Mouse (Mus musculus): ENCODE data around the gene Tmbim1. TPM values are rescaled to one million over a fixed set of nuclear protein-coding genes. Genes with fewer than 3 reads are reported as not detected.
A peak's percentile ranks its signal among the peaks of the same experiment; 100 is the strongest.

The Tmbim1 gene
- polyA plus RNA-seq, 1 experiment from 2014 or later, result 18.6 TPM

GRCm38 (mm10) chr1:74255704-74256345 lies 49.6 kb downstream of the Tmbim1 start:
- H3K36me3 ChIP-seq, result peaks cover 97% of the 10 kb centered on the region
- no peak for ATAC-seq
- H3K4me3 ChIP-seq, result no peak overlapping the region
- no peaks in the 10 kb centered on the region for H3K27me3 ChIP-seq (replicated peaks)
- no peaks in the 10 kb centered on the region for H3K9me3 ChIP-seq (replicated peaks)
- H3K9ac ChIP-seq, result no peak overlapping the region
- WGBS (ENCODE audit: insufficient replicate concordance), result 87% methylated on average over 8 of the region's 8 CpGs
- no peak overlapping the region for H3K4me2 ChIP-seq
- H3K27ac ChIP-seq, result no peak overlapping the region
- H3K4me1 ChIP-seq, result 0 out of 2 replicates have a peak, but pooled peaks cover 3% of the 10 kb centered on the region

- 76% methylated on average over 4 of the region's 4 CpGs for WGBS (ENCODE audit: insufficient replicate concordance)
- H3K36me3 ChIP-seq, result peaks cover 92% of the 10 kb centered on the region
Measured at GRCm38 (mm10) chr1:74250096-74250495, 55.3 kb downstream of the Tmbim1 start.

GRCm38 (mm10) chr1:74249331-74249980 lies 56.0 kb downstream of the Tmbim1 start:
- 50% methylated on average over 5 of the region's 5 CpGs for WGBS (ENCODE audit: insufficient replicate concordance)
- no peaks in the 10 kb centered on the region for H3K9me3 ChIP-seq (replicated peaks)
- H3K27me3 ChIP-seq (replicated peaks), result no peaks in the 10 kb centered on the region
- peaks cover 86% of the 10 kb centered on the region for H3K36me3 ChIP-seq
- no peak overlapping the region for H3K9ac ChIP-seq
- peaks cover 49% of the 10 kb centered on the region for H3K4me1 ChIP-seq
- H3K4me2 ChIP-seq, result 0 out of 2 replicates have a peak overlapping the region, but pooled peaks have one; percentile 15
- H3K4me3 ChIP-seq, result no peak overlapping the region
- ATAC-seq, result peak; percentile 59; the same call in 1 of the 2 replicates
- peak overlapping the region; percentile 66 for H3K27ac ChIP-seq

More at GRCm38 (mm10) chr1:74250096-74250495, 55.3 kb downstream of the Tmbim1 start:
- no peaks in the 10 kb centered on the region for H3K27me3 ChIP-seq (replicated peaks)
- H3K9ac ChIP-seq, result no peak overlapping the region
- H3K9me3 ChIP-seq (replicated peaks), result no peaks in the 10 kb centered on the region
- peak overlapping the region; percentile 66 for H3K27ac ChIP-seq
- ATAC-seq, result no peak
- H3K4me3 ChIP-seq, result no peak overlapping the region
- H3K4me1 ChIP-seq, result peaks cover 42% of the 10 kb centered on the region
- no peak overlapping the region for H3K4me2 ChIP-seq

GRCm38 (mm10) chr1:74248799-74249198 lies 56.6 kb downstream of the Tmbim1 start:
- Histone ChIP-seq H3K4me1 (peaks cover 55% of the 10 kb centered on the region), H3K9ac (no peak overlapping the region), H3K27ac (peak overlapping the region; percentile 66), H3K36me3 (peaks cover 79% of the 10 kb centered on the region), H3K4me2 (no peak overlapping the region), H3K27me3 (replicated peaks) (no peaks in the 10 kb centered on the region), H3K4me3 (no peak overlapping the region), H3K9me3 (replicated peaks) (no peaks in the 10 kb centered on the region)
- peak; percentile 44 for ATAC-seq
- 33% methylated on average over 1 of the region's 1 CpGs for WGBS (ENCODE audit: insufficient replicate concordance)

- H3K9me3 ChIP-seq (replicated peaks), result no peaks in the 10 kb centered on the region
- H3K36me3 ChIP-seq, result peaks cover 71% of the 10 kb centered on the region
- no peak overlapping the region for H3K9ac ChIP-seq
- H3K27ac ChIP-seq, result no peak overlapping the region
- H3K27me3 ChIP-seq (replicated peaks), result no peaks in the 10 kb centered on the region
- no peak for ATAC-seq
- H3K4me1 ChIP-seq, result peaks cover 85% of the 10 kb centered on the region
- H3K4me3 ChIP-seq, result no peak overlapping the region
- 69% methylated on average over 2 of the region's 2 CpGs for WGBS (ENCODE audit: insufficient replicate concordance)
- no peak overlapping the region for H3K4me2 ChIP-seq
Measured at GRCm38 (mm10) chr1:74245525-74245924, 59.9 kb downstream of the Tmbim1 start.

GRCm38 (mm10) chr1:74240832-74241231 lies 64.6 kb downstream of the Tmbim1 start:
- H3K4me3 ChIP-seq, result no peak overlapping the region
- H3K9me3 ChIP-seq (replicated peaks), result no peaks in the 10 kb centered on the region
- no peaks in the 10 kb centered on the region for H3K27me3 ChIP-seq (replicated peaks)
- H3K27ac ChIP-seq, result peak overlapping the region; percentile 97
- H3K36me3 ChIP-seq, result peaks cover 35% of the 10 kb centered on the region
- WGBS (ENCODE audit: insufficient replicate concordance), result 64% methylated on average over 4 of the region's 4 CpGs
- peak overlapping the region; percentile 85 for H3K4me2 ChIP-seq
- ATAC-seq, result no peak
- peak overlapping the region; percentile 35; the same call in 1 of the 2 replicates for H3K9ac ChIP-seq
- peaks cover 80% of the 10 kb centered on the region for H3K4me1 ChIP-seq

GRCm38 (mm10) chr1:74240311-74240710 lies 65.1 kb downstream of the Tmbim1 start:
- H3K27ac ChIP-seq, result peak overlapping the region; percentile 97
- H3K36me3 ChIP-seq, result peaks cover 33% of the 10 kb centered on the region
- no peak for ATAC-seq
- no peaks in the 10 kb centered on the region for H3K9me3 ChIP-seq (replicated peaks)
- 53% methylated on average over 6 of the region's 6 CpGs for WGBS (ENCODE audit: insufficient replicate concordance)
- H3K4me3 ChIP-seq, result peak overlapping the region; percentile 99; the same call in 1 of the 2 replicates
- H3K27me3 ChIP-seq (replicated peaks), result no peaks in the 10 kb centered on the region
- H3K9ac ChIP-seq, result peak overlapping the region; percentile 35; the same call in 1 of the 2 replicates
- H3K4me2 ChIP-seq, result peak overlapping the region; percentile 85
- peaks cover 78% of the 10 kb centered on the region for H3K4me1 ChIP-seq

- ATAC-seq, result no peak
- H3K4me2 ChIP-seq, result peak overlapping the region; percentile 85
Measured at GRCm38 (mm10) chr1:74239618-74240017, 65.8 kb downstream of the Tmbim1 start.

GRCm38 (mm10) chr1:74239162-74239561 lies 66.3 kb downstream of the Tmbim1 start:
- peak; percentile 76 for ATAC-seq
- H3K4me3 ChIP-seq, result peak overlapping the region; percentile 99
- H3K9ac ChIP-seq, result peak overlapping the region; percentile 94
- H3K27me3 ChIP-seq (replicated peaks), result no peaks in the 10 kb centered on the region
- H3K27ac ChIP-seq, result peak overlapping the region; percentile 97
- 5% methylated on average over 7 of the region's 7 CpGs for WGBS (ENCODE audit: insufficient replicate concordance)
- peak overlapping the region; percentile 85 for H3K4me2 ChIP-seq
- peaks cover 68% of the 10 kb centered on the region for H3K4me1 ChIP-seq
- H3K36me3 ChIP-seq, result peaks cover 33% of the 10 kb centered on the region
- H3K9me3 ChIP-seq (replicated peaks), result no peaks in the 10 kb centered on the region

More at GRCm38 (mm10) chr1:74239618-74240017, 65.8 kb downstream of the Tmbim1 start:
- WGBS (ENCODE audit: insufficient replicate concordance), result 27% methylated on average over 11 of the region's 11 CpGs
- Histone ChIP-seq H3K9me3 (replicated peaks) (no peaks in the 10 kb centered on the region), H3K4me1 (peaks cover 73% of the 10 kb centered on the region), H3K27me3 (replicated peaks) (no peaks in the 10 kb centered on the region), H3K27ac (peak overlapping the region; percentile 97), H3K36me3 (peaks cover 33% of the 10 kb centered on the region), H3K9ac (peak overlapping the region; percentile 94), H3K4me3 (peak overlapping the region; percentile 99)

Other genes with a start within 250 kb of the Tmbim1 start
- gene Tns1, start 181.2 kb downstream of the Tmbim1 start, polyA plus RNA-seq (2016; fragmentation: Nextera tagmentation; extraction: Ambion mirVana), result 13.1 and 16.1 TPM in 2 replicates
- 0.16 and 0.20 TPM in 2 replicates for gene Rufy4, start 180.1 kb downstream of the Tmbim1 start, polyA plus RNA-seq (2016; fragmentation: Nextera tagmentation; extraction: Ambion mirVana)
- 0.65 and 0.97 TPM in 2 replicates for gene Cxcr2, start 151.6 kb downstream of the Tmbim1 start, polyA plus RNA-seq (2016; fragmentation: Nextera tagmentation; extraction: Ambion mirVana)
- gene Cxcr1, start 111.0 kb downstream of the Tmbim1 start, polyA plus RNA-seq (2016; fragmentation: Nextera tagmentation; extraction: Ambion mirVana), result not detected in 2 replicates
- 268 and 269 TPM in 2 replicates for gene Arpc2, start 69.5 kb downstream of the Tmbim1 start, polyA plus RNA-seq (2016; fragmentation: Nextera tagmentation; extraction: Ambion mirVana)
- gene Gpbar1, start 27.1 kb downstream of the Tmbim1 start, polyA plus RNA-seq (2016; fragmentation: Nextera tagmentation; extraction: Ambion mirVana), result 1.2 and 1.5 TPM in 2 replicates
- gene Aamp, start 20.9 kb downstream of the Tmbim1 start, polyA plus RNA-seq (2016; fragmentation: Nextera tagmentation; extraction: Ambion mirVana), result 119 and 120 TPM in 2 replicates
- 45.7 and 48.7 TPM in 2 replicates for gene Pnkd, start 20.7 kb downstream of the Tmbim1 start, polyA plus RNA-seq (2016; fragmentation: Nextera tagmentation; extraction: Ambion mirVana)
- 0.11 and 0.14 TPM in 2 replicates for gene Catip, start 56.5 kb upstream of the Tmbim1 start, polyA plus RNA-seq (2016; fragmentation: Nextera tagmentation; extraction: Ambion mirVana)
- gene Slc11a1, start 69.6 kb upstream of the Tmbim1 start, polyA plus RNA-seq (2016; fragmentation: Nextera tagmentation; extraction: Ambion mirVana), result 8.6 and 9.0 TPM in 2 replicates
- 42.0 and 42.4 TPM in 2 replicates for gene Ctdsp1, start 85.9 kb upstream of the Tmbim1 start, polyA plus RNA-seq (2016; fragmentation: Nextera tagmentation; extraction: Ambion mirVana)
- gene Vil1, start 103.8 kb upstream of the Tmbim1 start, polyA plus RNA-seq (2016; fragmentation: Nextera tagmentation; extraction: Ambion mirVana), result 0.81 and 0.93 TPM in 2 replicates
- 51.6 and 52.4 TPM in 2 replicates for gene Cnot9, start 200.4 kb upstream of the Tmbim1 start, polyA plus RNA-seq (2016; fragmentation: Nextera tagmentation; extraction: Ambion mirVana)
- gene Plcd4, start 237.3 kb upstream of the Tmbim1 start, polyA plus RNA-seq (2016; fragmentation: Nextera tagmentation; extraction: Ambion mirVana), result 0.12 and 0.14 TPM in 2 replicates
- gene Usp37, start 238.7 kb upstream of the Tmbim1 start, polyA plus RNA-seq (2016; fragmentation: Nextera tagmentation; extraction: Ambion mirVana), result 19.2 and 19.9 TPM in 2 replicates

Measured in liver, embryonic 12.5 days (tissue).